Mouse (Mus musculus) stomach, embryonic 16.5 days (tissue): ENCODE data around the gene Pcp4. TPM values are rescaled to one million over a fixed set of nuclear protein-coding genes. Genes with fewer than 3 reads are reported as not detected.
A peak's percentile ranks its signal among the peaks of the same experiment; 100 is the strongest.

ENCODE experiments used
- ATAC-seq: fragments of 200-750 bp; cut with Nextera tagmentation; 2 replicates; pipeline ENCODE4 v1.8.0; 2017; ENCODE audit warnings: moderate number of reproducible peaks, moderate TSS enrichment; ENCODE audit not compliant: insufficient read depth, low FRiP score
- H3K27ac ChIP-seq: fragments of 300-500 bp; sonication (generic); 2 replicates; pipeline ENCODE4 v1.5.1; 2014; ENCODE audit warnings: low read length
- H3K27me3 ChIP-seq: fragments of 300-500 bp; sonication (generic); 2 replicates; pipeline ENCODE4 v1.6.1; 2014; ENCODE audit warnings: low read length, control low read depth, mixed read lengths; ENCODE audit not compliant: control insufficient read depth, insufficient read depth
- H3K36me3 ChIP-seq: fragments of 300-500 bp; sonication (generic); 2 replicates; pipeline ENCODE4 v1.6.1; 2014; ENCODE audit warnings: low read length; ENCODE audit not compliant: control insufficient read depth, insufficient read depth
- H3K4me1 ChIP-seq: fragments of 300-500 bp; sonication (generic); 2 replicates; pipeline ENCODE4 v1.6.1; 2014; ENCODE audit warnings: low read length, control low read depth, mixed read lengths; ENCODE audit not compliant: control insufficient read depth, insufficient read depth
- H3K4me2 ChIP-seq: fragments of 300-500 bp; sonication (generic); 2 replicates; pipeline ENCODE4 v1.6.1; 2014; ENCODE audit warnings: low read depth, low read length, mixed read lengths
- H3K4me3 ChIP-seq: fragments of 300-500 bp; sonication (generic); replicated peaks from 2 replicates; pipeline ENCODE4 v1.5.1; 2014; ENCODE audit warnings: mild to moderate bottlenecking, low read length
- H3K9ac ChIP-seq: fragments of 300-500 bp; sonication (generic); 2 replicates; pipeline ENCODE4 v1.6.1; 2014; ENCODE audit warnings: low read length
- H3K9me3 ChIP-seq: fragments of 300-500 bp; sonication (generic); replicated peaks from 2 replicates; pipeline ENCODE4 v1.6.1; 2016; ENCODE audit warnings: low read length, control low read depth; ENCODE audit not compliant: control insufficient read depth
- WGBS: fragments of 180-500 bp; shearing (Covaris S2); extraction: QIAGEN DNeasy Blood & Tissue Kit; methylation state at CpG from one replicate; pipeline ENCODE4 v1.1.7; 2014; 5-methylcytosine and 5-hydroxymethylcytosine counted together
- polyA plus RNA-seq: library from polyadenylated mRNA; unstranded; fragments of >200 nt; fragmentation: Nextera tagmentation; extraction: Ambion mirVana; gene quantifications from 2 replicates; pipeline ENCODE4 v1.2.1, GENCODE M21; 2015

The Pcp4 gene
- polyA plus RNA-seq, 1 experiment from 2014 or later = 54.0 TPM

DNA sequence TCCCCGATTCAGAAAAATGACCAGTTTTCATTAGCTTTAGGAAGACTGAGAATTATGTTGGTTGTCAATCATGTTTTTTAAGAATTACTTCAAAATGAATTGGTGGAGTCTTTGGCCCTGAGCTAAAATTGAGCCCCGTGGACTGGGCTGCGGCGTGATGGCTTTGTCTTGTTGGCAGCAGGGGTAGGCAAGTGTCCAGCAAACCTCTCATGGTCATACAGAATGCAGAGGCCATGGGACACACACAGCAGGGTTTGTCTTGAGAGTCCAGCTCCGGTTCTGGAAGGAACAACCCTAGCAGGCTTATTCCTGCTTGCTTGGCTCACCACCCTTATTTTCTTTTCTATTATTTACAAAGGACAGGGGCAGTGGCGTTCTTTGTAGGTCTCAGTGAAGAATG is 33.8 kb downstream of the Pcp4 start:
- no peak overlapping the region for H3K4me2 ChIP-seq
- whole genome bisulfite sequencing = 80% methylated on average over 6 of the region's 6 CpGs

DNA sequence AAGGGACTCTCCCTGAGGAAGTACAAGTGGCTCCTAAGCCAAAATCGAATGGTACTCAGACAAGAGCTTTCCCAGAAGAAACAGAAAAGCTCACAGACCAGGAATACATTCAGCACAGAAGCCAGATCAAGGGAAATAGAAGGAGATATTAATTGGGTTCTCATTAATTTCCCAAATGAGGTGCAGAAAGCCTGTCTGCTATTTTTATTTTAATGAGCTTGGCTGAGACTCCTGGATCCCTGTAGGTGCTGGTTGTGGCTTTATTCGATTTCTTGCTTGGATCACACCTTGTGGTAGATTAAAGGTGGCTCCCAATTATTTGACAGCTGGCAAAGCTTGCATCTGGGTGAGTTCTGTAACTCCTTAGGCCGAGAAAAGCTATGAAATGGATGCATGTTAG is 35.2 kb downstream of the Pcp4 start:
- no peak for ATAC-seq
- H3K27ac ChIP-seq = no peak overlapping the region
- H3K4me1 ChIP-seq = no peaks in the 10 kb centered on the region; the same call in 1 of the 2 replicates
- no peak overlapping the region for H3K4me3 ChIP-seq
- WGBS = 75% methylated on average over 3 of the region's 3 CpGs
- H3K4me2 ChIP-seq = no peak overlapping the region
- no peaks in the 10 kb centered on the region for H3K9me3 ChIP-seq
- H3K9ac ChIP-seq = no peak overlapping the region
- H3K27me3 ChIP-seq = no peaks in the 10 kb centered on the region
- H3K36me3 ChIP-seq = no peaks in the 10 kb centered on the region

More for the DNA sequence above, 33.8 kb downstream of the Pcp4 start:
- Histone ChIP-seq H3K27me3 (no peaks in the 10 kb centered on the region), H3K36me3 (no peaks in the 10 kb centered on the region), H3K27ac (no peak overlapping the region), H3K4me3 (no peak overlapping the region), H3K9me3 (no peaks in the 10 kb centered on the region), H3K4me1 (no peaks in the 10 kb centered on the region), H3K9ac (no peak overlapping the region)
- no peak for ATAC-seq

DNA sequence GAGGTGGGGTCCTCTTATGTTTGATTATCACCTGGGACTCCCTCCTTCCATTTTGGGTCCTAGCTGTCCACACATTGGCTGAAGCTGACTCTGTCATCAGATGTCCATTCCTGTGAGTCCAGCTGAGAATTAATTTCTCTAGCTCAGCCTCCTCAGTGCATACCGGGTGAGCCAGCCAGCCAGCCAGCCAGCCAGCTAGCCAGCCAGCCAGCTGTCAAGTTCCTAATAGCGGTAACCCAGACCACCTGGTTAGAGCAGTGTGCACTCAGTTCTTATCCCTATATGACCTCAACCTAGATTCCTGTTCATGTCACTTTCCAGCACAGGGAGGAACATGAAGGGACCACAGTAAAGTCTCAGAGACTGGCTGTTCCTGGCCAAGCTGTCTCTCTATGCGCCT is 47.1 kb downstream of the Pcp4 start:
- Histone ChIP-seq H3K9me3 (no peaks in the 10 kb centered on the region), H3K9ac (no peak overlapping the region), H3K4me3 (no peak overlapping the region), H3K4me1 (no peaks in the 10 kb centered on the region), H3K4me2 (no peak overlapping the region), H3K36me3 (no peaks in the 10 kb centered on the region), H3K27ac (no peak overlapping the region), H3K27me3 (no peaks in the 10 kb centered on the region)
- WGBS = 72% methylated on average over 3 of the region's 3 CpGs
- ATAC-seq = no peak

DNA sequence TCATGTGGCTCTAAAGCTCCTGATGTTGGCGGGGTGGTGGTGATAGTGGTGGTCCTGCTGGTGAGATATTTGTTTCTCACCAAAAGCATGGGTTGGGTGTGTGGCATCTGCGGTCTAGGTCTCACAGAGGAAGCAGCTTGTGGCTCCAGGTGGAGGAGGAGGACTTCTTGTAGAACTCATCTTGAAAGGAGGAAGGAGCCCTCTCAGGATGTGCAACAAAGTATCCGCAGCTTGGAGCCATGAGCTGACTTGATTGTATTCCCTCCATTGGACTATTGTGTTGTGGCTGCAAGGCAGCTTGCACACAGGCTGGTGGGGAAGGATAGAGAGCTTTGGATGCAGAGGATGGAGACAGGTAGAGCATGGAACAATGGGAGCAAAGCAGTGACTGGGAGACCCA is 60.1 kb downstream of the Pcp4 start:
- no peak for ATAC-seq
- Histone ChIP-seq H3K4me2 (no peak overlapping the region), H3K9ac (no peak overlapping the region), H3K4me3 (no peak overlapping the region), H3K9me3 (no peaks in the 10 kb centered on the region), H3K27ac (no peak overlapping the region), H3K36me3 (no peaks in the 10 kb centered on the region), H3K27me3 (no peaks in the 10 kb centered on the region), H3K4me1 (0 out of 2 replicates have a peak, but pooled peaks cover 3% of the 10 kb centered on the region)
- 89% methylated on average over 3 of the region's 3 CpGs for WGBS

DNA sequence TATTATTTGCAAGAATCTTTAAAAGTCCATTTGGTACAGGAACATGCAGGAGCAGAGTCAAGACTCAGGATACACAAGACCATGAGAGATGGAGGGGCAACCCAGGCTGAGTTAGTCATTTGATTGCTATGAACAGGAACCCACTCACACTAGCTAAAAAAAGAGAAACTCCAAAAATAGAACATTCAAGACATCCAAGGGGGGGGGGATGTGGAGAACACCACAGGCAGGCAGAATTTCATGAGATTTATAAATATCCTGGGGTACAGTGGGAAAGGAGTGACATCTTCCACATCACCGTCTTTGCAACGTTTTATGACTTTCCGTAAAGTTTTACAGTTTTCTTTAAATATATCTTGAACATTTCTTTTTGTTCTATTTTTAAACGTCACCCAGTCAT is 61.1 kb downstream of the Pcp4 start:
- 0 out of 2 replicates have a peak, but pooled peaks cover 3% of the 10 kb centered on the region for H3K4me1 ChIP-seq
- no peak for ATAC-seq
- H3K36me3 ChIP-seq = no peaks in the 10 kb centered on the region
- no peaks in the 10 kb centered on the region for H3K27me3 ChIP-seq
- H3K4me3 ChIP-seq = no peak overlapping the region
- WGBS = 74% methylated on average over 4 of the region's 4 CpGs
- H3K27ac ChIP-seq = no peak overlapping the region
- H3K9ac ChIP-seq = no peak overlapping the region
- H3K9me3 ChIP-seq = no peaks in the 10 kb centered on the region
- no peak overlapping the region for H3K4me2 ChIP-seq

DNA sequence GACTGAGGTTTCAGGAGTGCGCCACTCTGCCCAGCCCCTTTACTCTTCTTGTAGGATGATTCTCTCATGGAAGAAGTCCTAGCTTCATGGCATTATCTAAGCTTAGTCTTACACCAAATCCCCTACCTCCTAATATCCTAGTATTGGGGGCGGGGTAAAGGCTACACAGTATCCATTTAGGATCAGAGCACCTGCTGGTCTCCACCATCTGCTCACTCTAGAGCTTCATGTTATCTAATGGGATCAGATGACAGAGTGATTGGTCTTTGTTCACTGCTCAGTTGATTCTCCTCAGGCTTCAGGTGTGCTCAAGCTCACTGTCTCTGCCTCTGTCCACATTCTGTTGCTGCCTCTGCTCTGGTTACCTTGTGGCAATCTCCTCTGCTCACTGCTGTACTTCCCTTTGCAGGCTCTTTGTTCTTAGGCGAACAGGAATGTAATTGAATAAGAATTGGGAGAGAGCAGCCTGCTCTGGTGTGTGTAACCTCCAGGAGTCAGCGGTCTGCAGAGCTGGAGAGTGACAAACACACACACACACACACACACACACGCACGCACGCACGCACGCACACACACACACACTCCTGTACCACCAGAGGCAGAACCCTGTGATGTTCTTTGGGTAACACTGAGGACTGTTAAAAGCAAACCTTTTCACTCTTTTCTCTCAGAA is 62.6 kb downstream of the Pcp4 start:
- Histone ChIP-seq H3K9me3 (no peaks in the 10 kb centered on the region), H3K4me2 (no peak overlapping the region), H3K4me1 (0 out of 2 replicates have a peak, but pooled peaks cover 3% of the 10 kb centered on the region), H3K9ac (no peak overlapping the region), H3K36me3 (no peaks in the 10 kb centered on the region), H3K27me3 (no peaks in the 10 kb centered on the region), H3K27ac (no peak overlapping the region), H3K4me3 (no peak overlapping the region)
- WGBS = 73% methylated on average over 9 of the region's 9 CpGs
- no peak for ATAC-seq

DNA sequence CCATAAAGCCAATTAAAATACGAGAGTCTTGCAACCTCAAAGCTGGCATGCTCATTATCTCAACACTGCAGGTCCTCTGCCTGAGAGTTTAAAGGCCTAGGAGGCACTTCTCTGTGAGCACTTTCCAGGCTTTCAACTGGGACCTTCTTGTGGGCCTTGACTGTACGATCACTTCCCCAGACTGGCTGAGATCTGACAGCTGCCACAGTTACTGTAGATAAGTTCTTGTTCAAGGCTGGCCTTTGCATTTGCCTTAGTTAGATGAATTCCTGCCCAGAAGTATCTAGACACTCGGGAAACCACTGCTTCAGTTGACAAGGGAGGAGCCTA is 63.1 kb downstream of the Pcp4 start:
- Histone ChIP-seq H3K27ac (no peak overlapping the region), H3K4me1 (0 out of 2 replicates have a peak, but pooled peaks cover 3% of the 10 kb centered on the region), H3K9me3 (no peaks in the 10 kb centered on the region), H3K4me2 (no peak overlapping the region), H3K36me3 (no peaks in the 10 kb centered on the region), H3K27me3 (no peaks in the 10 kb centered on the region), H3K4me3 (no peak overlapping the region), H3K9ac (no peak overlapping the region)
- ATAC-seq = no peak
- 52% methylated on average over 3 of the region's 3 CpGs for WGBS

DNA sequence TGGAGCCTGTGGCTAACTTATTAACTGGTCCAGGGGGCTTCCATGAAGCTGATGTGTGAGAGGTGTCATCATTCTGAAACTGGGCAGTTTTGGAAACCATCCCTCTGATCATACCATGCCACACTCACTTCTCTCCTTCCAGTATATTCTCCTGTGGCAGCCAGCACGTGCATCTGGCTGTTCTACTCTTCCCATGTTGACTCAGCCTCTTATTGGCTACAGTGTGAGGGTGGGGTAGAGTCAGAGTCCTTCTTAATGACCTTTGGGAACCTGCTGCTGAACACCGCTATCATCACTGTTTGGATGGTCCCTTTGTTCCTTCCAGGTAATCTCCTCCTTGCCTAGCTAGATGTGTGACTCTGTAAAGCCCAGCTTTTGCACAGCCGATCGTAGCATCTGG is 63.6 kb downstream of the Pcp4 start:
- Histone ChIP-seq H3K27ac (no peak overlapping the region), H3K4me1 (0 out of 2 replicates have a peak, but pooled peaks cover 3% of the 10 kb centered on the region), H3K9ac (no peak overlapping the region), H3K9me3 (no peaks in the 10 kb centered on the region), H3K4me3 (no peak overlapping the region), H3K27me3 (no peaks in the 10 kb centered on the region), H3K36me3 (no peaks in the 10 kb centered on the region), H3K4me2 (no peak overlapping the region)
- 45% methylated on average over 4 of the region's 4 CpGs for WGBS
- ATAC-seq = no peak

DNA sequence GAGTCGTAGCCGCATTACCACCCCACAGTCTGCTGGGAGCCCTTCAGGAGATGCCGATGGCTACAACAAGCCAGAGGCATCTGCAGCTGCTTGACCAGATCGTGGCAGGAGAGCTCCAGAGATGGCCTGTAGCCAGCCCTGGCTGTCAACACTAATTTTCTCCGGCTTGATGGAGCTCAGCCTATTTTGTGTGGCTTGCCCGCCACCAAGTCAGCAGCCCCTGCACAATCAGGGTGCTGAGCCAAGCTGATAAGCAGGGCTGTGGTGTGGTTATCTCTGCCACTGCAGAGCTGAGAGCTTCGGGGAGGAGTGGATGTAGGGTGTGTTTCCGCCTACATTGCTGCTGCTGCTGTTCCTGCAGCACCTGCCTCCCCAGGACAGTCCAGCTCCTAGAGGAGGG is 66.3 kb downstream of the Pcp4 start:
- 47% methylated on average over 8 of the region's 8 CpGs for WGBS
- 0 out of 2 replicates have a peak, but pooled peaks have one; percentile 44 for ATAC-seq

More for the DNA sequence above, 66.3 kb downstream of the Pcp4 start:
- H3K9ac ChIP-seq = no peak overlapping the region
- H3K9me3 ChIP-seq = no peaks in the 10 kb centered on the region
- no peaks in the 10 kb centered on the region for H3K36me3 ChIP-seq
- no peak overlapping the region for H3K4me2 ChIP-seq
- H3K4me1 ChIP-seq = 0 out of 2 replicates have a peak, but pooled peaks cover 3% of the 10 kb centered on the region
- no peaks in the 10 kb centered on the region for H3K27me3 ChIP-seq
- H3K4me3 ChIP-seq = no peak overlapping the region
- H3K27ac ChIP-seq = no peak overlapping the region
